Mouse (Mus musculus): ENCODE results near the gene Lrig1. TPM values are rescaled to one million over a fixed set of nuclear protein-coding genes. Genes with fewer than 3 reads are reported as not detected.

The Lrig1 gene
- polyA plus RNA-seq, 1 experiment from 2014 or later: 17.2 TPM

DNA sequence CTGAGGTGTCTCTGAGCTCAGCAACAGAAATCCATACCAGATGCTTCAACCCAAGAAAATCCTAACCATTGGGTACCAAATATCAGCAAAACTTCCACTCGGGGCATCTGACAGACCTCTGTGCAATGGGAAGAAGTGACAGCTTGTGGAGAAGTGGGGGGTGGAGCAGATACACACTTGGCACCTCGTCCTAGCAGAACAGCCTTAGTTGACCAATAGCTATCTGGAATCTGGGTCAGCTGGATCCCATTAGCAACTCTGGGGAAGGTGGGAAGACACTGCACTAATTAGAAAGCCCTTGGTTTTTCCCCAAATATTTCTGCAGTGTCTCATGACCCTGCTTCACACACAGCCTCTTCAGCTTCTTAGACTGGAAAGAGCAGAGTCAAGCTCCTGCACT lies 73.2 kb downstream of the Lrig1 start:
- Histone ChIP-seq H3K9ac (replicated peaks; ENCODE audit: low read length) (no peak overlapping the region), H3K4me1 (ENCODE audit: control insufficient read depth, insufficient read depth, low read length) (no peaks in the 10 kb centered on the region; the same call in 1 of the 2 replicates), H3K4me3 (ENCODE audit: low read depth, low read length) (no peak overlapping the region), H3K27ac (replicated peaks; ENCODE audit: low read depth, low read length) (no peak overlapping the region), H3K27me3 (ENCODE audit: control insufficient read depth, insufficient read depth, low read length) (no peaks in the 10 kb centered on the region), H3K36me3 (replicated peaks; ENCODE audit: control insufficient read depth, insufficient read depth, low read depth, low read length) (no peaks in the 10 kb centered on the region; the same call in 1 of the 2 replicates), H3K9me3 (replicated peaks; ENCODE audit: control insufficient read depth, low read length) (no peaks in the 10 kb centered on the region), H3K4me2 (ENCODE audit: low read depth, low read length) (no peak overlapping the region)
- WGBS: 43% methylated on average over 2 of the region's 2 CpGs
- ATAC-seq (replicated peaks; ENCODE audit: insufficient number of reproducible peaks, low FRiP score, low TSS enrichment, low read depth) (no peak), DNase-seq (ENCODE audit: low spot score) (no peak)

- Histone ChIP-seq H3K27me3 (ENCODE audit: control insufficient read depth, insufficient read depth, low read length) (no peaks in the 10 kb centered on the region), H3K4me1 (ENCODE audit: control insufficient read depth, insufficient read depth, low read length) (no peaks in the 10 kb centered on the region; the same call in 1 of the 2 replicates), H3K9ac (replicated peaks; ENCODE audit: low read length) (no peak overlapping the region), H3K9me3 (replicated peaks; ENCODE audit: control insufficient read depth, low read length) (no peaks in the 10 kb centered on the region), H3K4me2 (ENCODE audit: low read depth, low read length) (no peak overlapping the region), H3K36me3 (replicated peaks; ENCODE audit: control insufficient read depth, insufficient read depth, low read depth, low read length) (no peaks in the 10 kb centered on the region; the same call in 1 of the 2 replicates), H3K27ac (replicated peaks; ENCODE audit: low read depth, low read length) (no peak overlapping the region), H3K4me3 (ENCODE audit: low read depth, low read length) (no peak overlapping the region)
- DNase-seq (ENCODE audit: low spot score) (no peak), ATAC-seq (replicated peaks; ENCODE audit: insufficient number of reproducible peaks, low FRiP score, low TSS enrichment, low read depth) (no peak)
- 66% methylated on average over 5 of the region's 5 CpGs for WGBS
Observed at GRCm38 (mm10) chr6:94625896-94626295, 74.1 kb downstream of the Lrig1 start.

DNA sequence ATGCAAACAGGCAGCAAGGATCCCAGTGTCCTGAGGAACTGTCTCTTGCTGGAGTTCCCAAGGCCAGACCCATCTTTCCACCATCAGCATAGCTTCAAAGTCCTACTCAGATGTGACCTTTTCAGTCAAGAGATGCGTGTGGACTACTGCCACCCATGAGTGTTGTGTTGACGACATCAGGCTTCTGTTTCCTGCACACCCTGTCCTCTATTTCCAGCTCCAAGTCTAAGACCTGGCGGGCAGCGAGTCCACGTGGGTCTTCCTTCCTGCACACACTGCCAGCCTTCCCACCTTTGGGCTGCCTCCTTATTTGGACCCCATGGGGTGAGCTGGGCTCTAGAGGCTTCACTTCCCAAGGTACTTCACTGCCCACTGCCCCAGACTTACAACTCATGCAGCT lies 75.4 kb downstream of the Lrig1 start:
- Histone ChIP-seq H3K9me3 (replicated peaks; ENCODE audit: control insufficient read depth, low read length) (no peaks in the 10 kb centered on the region), H3K27ac (replicated peaks; ENCODE audit: low read depth, low read length) (no peak overlapping the region), H3K9ac (replicated peaks; ENCODE audit: low read length) (no peak overlapping the region), H3K4me1 (ENCODE audit: control insufficient read depth, insufficient read depth, low read length) (no peaks in the 10 kb centered on the region; the same call in 1 of the 2 replicates), H3K36me3 (replicated peaks; ENCODE audit: control insufficient read depth, insufficient read depth, low read depth, low read length) (peaks cover 3% of the 10 kb centered on the region), H3K4me3 (ENCODE audit: low read depth, low read length) (no peak overlapping the region), H3K4me2 (ENCODE audit: low read depth, low read length) (no peak overlapping the region), H3K27me3 (ENCODE audit: control insufficient read depth, insufficient read depth, low read length) (no peaks in the 10 kb centered on the region)
- WGBS: 94% methylated on average over 5 of the region's 5 CpGs
- ATAC-seq (replicated peaks; ENCODE audit: insufficient number of reproducible peaks, low FRiP score, low TSS enrichment, low read depth): no peak
- no peak for DNase-seq (ENCODE audit: low spot score)

DNA sequence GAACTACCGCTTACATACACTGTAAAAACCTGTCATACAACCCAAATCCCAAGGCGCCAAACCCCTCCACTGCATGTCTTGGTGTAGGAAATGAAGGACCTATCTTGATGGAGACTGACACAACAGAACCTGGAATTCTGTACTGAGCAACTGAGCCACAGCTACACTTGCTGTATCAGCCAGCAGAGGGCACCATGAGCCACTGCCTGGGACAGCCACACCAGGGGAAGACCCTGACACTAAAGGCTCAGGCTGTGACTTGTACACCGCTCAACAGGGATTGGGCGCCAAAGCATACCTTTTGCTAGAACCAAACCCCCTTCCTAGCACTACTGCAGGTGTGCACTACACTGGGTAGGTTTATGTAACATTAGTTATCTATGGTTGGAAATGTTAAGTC lies 77.0 kb downstream of the Lrig1 start:
- ATAC-seq (replicated peaks; ENCODE audit: insufficient number of reproducible peaks, low FRiP score, low TSS enrichment, low read depth) (no peak; the same call in 1 of the 2 replicates), DNase-seq (ENCODE audit: low spot score) (peak; percentile 71)
- H3K4me3 ChIP-seq (ENCODE audit: low read depth, low read length): no peak overlapping the region
- H3K27me3 ChIP-seq (ENCODE audit: control insufficient read depth, insufficient read depth, low read length): no peaks in the 10 kb centered on the region
- H3K4me2 ChIP-seq (ENCODE audit: low read depth, low read length): no peak overlapping the region
- 85% methylated on average over 4 of the region's 4 CpGs for WGBS
- peaks cover 6% of the 10 kb centered on the region for H3K36me3 ChIP-seq (replicated peaks; ENCODE audit: control insufficient read depth, insufficient read depth, low read depth, low read length)
- no peaks in the 10 kb centered on the region; the same call in 1 of the 2 replicates for H3K4me1 ChIP-seq (ENCODE audit: control insufficient read depth, insufficient read depth, low read length)
- no peak overlapping the region for H3K9ac ChIP-seq (replicated peaks; ENCODE audit: low read length)
- H3K27ac ChIP-seq (replicated peaks; ENCODE audit: low read depth, low read length): no peak overlapping the region
- H3K9me3 ChIP-seq (replicated peaks; ENCODE audit: control insufficient read depth, low read length): no peaks in the 10 kb centered on the region

DNA sequence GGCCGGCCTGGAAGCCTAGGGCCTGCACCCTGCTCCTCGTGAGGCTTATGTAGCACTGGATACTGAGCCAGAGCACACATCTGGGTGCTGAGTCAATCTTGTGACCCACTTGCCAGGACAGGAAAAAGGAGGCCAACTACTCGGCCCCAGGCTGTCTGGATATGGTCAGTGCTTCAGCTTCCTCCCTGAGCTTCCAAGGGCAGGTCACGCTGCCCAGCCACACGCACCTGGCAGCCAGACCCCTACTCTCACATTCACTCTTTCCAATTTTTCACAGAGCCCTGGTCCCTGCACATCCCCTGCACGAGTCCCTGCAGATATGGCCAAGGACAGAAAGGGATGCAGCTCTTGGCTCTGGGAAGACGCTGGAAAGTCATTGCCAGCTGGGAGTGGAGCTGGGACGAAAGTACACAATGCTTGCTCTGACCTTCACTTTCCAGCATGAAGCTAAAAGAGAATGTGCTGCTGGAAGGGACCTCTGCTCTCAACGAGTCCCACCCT lies 79.1 kb downstream of the Lrig1 start:
- no peaks in the 10 kb centered on the region for H3K27me3 ChIP-seq (ENCODE audit: control insufficient read depth, insufficient read depth, low read length)
- H3K36me3 ChIP-seq (replicated peaks; ENCODE audit: control insufficient read depth, insufficient read depth, low read depth, low read length): peaks cover 6% of the 10 kb centered on the region
- no peaks in the 10 kb centered on the region for H3K4me1 ChIP-seq (ENCODE audit: control insufficient read depth, insufficient read depth, low read length)
- H3K4me3 ChIP-seq (ENCODE audit: low read depth, low read length): no peak overlapping the region
- no peak overlapping the region for H3K9ac ChIP-seq (replicated peaks; ENCODE audit: low read length)
- H3K9me3 ChIP-seq (replicated peaks; ENCODE audit: control insufficient read depth, low read length): no peaks in the 10 kb centered on the region
- no peak overlapping the region for H3K4me2 ChIP-seq (ENCODE audit: low read depth, low read length)
- no peak overlapping the region for H3K27ac ChIP-seq (replicated peaks; ENCODE audit: low read depth, low read length)
- DNase-seq (ENCODE audit: low spot score) (no peak), ATAC-seq (replicated peaks; ENCODE audit: insufficient number of reproducible peaks, low FRiP score, low TSS enrichment, low read depth) (no peak)
- 71% methylated on average over 9 of the region's 9 CpGs for WGBS

GRCm38 (mm10) chr6:94620287-94620686 lies 79.7 kb downstream of the Lrig1 start:
- no peaks in the 10 kb centered on the region for H3K9me3 ChIP-seq (replicated peaks; ENCODE audit: control insufficient read depth, low read length)
- H3K4me1 ChIP-seq (ENCODE audit: control insufficient read depth, insufficient read depth, low read length): no peaks in the 10 kb centered on the region
- H3K36me3 ChIP-seq (replicated peaks; ENCODE audit: control insufficient read depth, insufficient read depth, low read depth, low read length): peaks cover 6% of the 10 kb centered on the region
- no peaks in the 10 kb centered on the region for H3K27me3 ChIP-seq (ENCODE audit: control insufficient read depth, insufficient read depth, low read length)
- H3K27ac ChIP-seq (replicated peaks; ENCODE audit: low read depth, low read length): no peak overlapping the region
- 80% methylated on average over 6 of the region's 6 CpGs for WGBS
- ATAC-seq (replicated peaks; ENCODE audit: insufficient number of reproducible peaks, low FRiP score, low TSS enrichment, low read depth): no peak
- no peak for DNase-seq (ENCODE audit: low spot score)
- H3K9ac ChIP-seq (replicated peaks; ENCODE audit: low read length): no peak overlapping the region
- no peak overlapping the region for H3K4me2 ChIP-seq (ENCODE audit: low read depth, low read length)
- H3K4me3 ChIP-seq (ENCODE audit: low read depth, low read length): no peak overlapping the region

DNA sequence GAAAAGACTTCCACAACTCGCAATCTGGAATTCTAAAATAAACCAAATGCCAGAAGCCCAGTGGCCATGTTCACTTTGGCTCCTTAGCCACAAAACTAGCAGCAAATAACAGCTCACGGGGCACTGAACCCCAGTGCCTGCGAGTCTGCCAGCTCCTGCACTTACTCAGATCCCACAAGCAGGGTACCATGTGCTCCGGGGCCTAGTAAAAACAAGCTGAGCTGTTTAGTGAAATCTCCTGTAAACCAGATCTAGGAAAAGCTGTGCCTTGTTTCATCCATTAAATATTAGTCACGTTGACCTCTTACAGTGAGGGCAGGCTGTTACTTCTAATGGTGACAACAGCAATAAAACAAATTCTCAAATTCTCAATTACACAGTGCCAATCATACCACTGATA lies 81.3 kb downstream of the Lrig1 start:
- Histone ChIP-seq H3K4me1 (ENCODE audit: control insufficient read depth, insufficient read depth, low read length) (no peaks in the 10 kb centered on the region), H3K36me3 (replicated peaks; ENCODE audit: control insufficient read depth, insufficient read depth, low read depth, low read length) (peaks cover 6% of the 10 kb centered on the region), H3K27me3 (ENCODE audit: control insufficient read depth, insufficient read depth, low read length) (no peaks in the 10 kb centered on the region), H3K9me3 (replicated peaks; ENCODE audit: control insufficient read depth, low read length) (no peaks in the 10 kb centered on the region), H3K9ac (replicated peaks; ENCODE audit: low read length) (no peak overlapping the region), H3K4me2 (ENCODE audit: low read depth, low read length) (no peak overlapping the region), H3K27ac (replicated peaks; ENCODE audit: low read depth, low read length) (no peak overlapping the region), H3K4me3 (ENCODE audit: low read depth, low read length) (no peak overlapping the region)
- no peak for DNase-seq (ENCODE audit: low spot score)
- ATAC-seq (replicated peaks; ENCODE audit: insufficient number of reproducible peaks, low FRiP score, low TSS enrichment, low read depth): no peak
- WGBS: 81% methylated on average over 5 of the region's 5 CpGs

- no peaks in the 10 kb centered on the region for H3K9me3 ChIP-seq (replicated peaks; ENCODE audit: control insufficient read depth, low read length)
- WGBS: 66% methylated on average over 4 of the region's 4 CpGs
- no peaks in the 10 kb centered on the region for H3K27me3 ChIP-seq (ENCODE audit: control insufficient read depth, insufficient read depth, low read length)
- H3K4me1 ChIP-seq (ENCODE audit: control insufficient read depth, insufficient read depth, low read length): peaks cover 6% of the 10 kb centered on the region
- H3K4me2 ChIP-seq (ENCODE audit: low read depth, low read length): no peak overlapping the region
- DNase-seq (ENCODE audit: low spot score): no peak
- no peak overlapping the region for H3K27ac ChIP-seq (replicated peaks; ENCODE audit: low read depth, low read length)
- no peak overlapping the region for H3K4me3 ChIP-seq (ENCODE audit: low read depth, low read length)
- peaks cover 11% of the 10 kb centered on the region for H3K36me3 ChIP-seq (replicated peaks; ENCODE audit: control insufficient read depth, insufficient read depth, low read depth, low read length)
- no peak for ATAC-seq (replicated peaks; ENCODE audit: insufficient number of reproducible peaks, low FRiP score, low TSS enrichment, low read depth)
- H3K9ac ChIP-seq (replicated peaks; ENCODE audit: low read length): no peak overlapping the region
Observed at GRCm38 (mm10) chr6:94615936-94616335, 84.0 kb downstream of the Lrig1 start.

Data from embryonic facial prominence, embryonic 11.5 days (tissue).